Mouse (Mus musculus): ENCODE measurements around the gene Lrrc56. TPM values are rescaled to one million over a fixed set of nuclear protein-coding genes. Genes with fewer than 3 reads are reported as not detected.

Gene Lrrc56
- polyA plus RNA-seq, 1 experiment from 2014 or later: 3.8 TPM

DNA sequence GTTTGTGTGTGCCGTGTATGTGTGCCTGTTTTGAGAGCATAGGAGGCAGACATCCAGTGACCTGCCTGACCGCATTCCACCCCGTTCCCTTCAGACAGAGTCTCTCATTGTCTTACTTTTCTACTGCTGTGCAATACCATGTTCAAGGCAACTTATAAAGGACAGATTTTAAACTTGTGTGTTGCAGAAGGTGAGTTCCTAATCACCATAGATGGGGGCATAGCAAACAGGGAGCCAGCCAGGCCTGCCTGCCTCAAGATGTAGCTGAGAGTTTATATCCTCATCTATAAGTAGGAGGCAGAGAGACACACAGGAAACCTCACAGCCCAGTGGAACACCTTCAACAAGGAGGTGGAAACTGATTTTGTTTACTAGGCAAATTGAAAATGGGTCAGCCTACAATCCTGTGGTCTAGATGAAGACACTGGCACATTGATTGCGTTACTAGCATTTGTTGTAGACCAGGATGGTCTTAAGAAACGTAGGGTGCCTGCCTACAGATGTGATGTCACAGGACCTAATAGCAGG lies 20.6 kb upstream of the Lrrc56 start:
- peak overlapping the region; percentile 45 for H3K4me3 ChIP-seq (ENCODE audit: low read depth, low read length)

GRCm38 (mm10) chr7:141175068-141175467 lies 18.9 kb upstream of the Lrrc56 start:
- Histone ChIP-seq H3K36me3 (ENCODE audit: insufficient read depth) (no peaks in the 10 kb centered on the region), H3K9ac (no peak overlapping the region), H3K4me3 (ENCODE audit: low read depth, low read length) (no peak overlapping the region), H3K9me3 (ENCODE audit: low read depth, low read length) (no peaks in the 10 kb centered on the region), H3K4me1 (ENCODE audit: insufficient read depth) (peaks cover 9% of the 10 kb centered on the region; the same call in 1 of the 2 replicates), H3K4me2 (no peak overlapping the region), H3K27ac (ENCODE audit: low read depth) (no peak overlapping the region), H3K27me3 (ENCODE audit: insufficient read depth, low read length) (no peaks in the 10 kb centered on the region)
- peak; percentile 2; the same call in 1 of the 2 replicates for TF ChIP-seq CTCF (IDR thresholded peaks at IDR 0.05; ENCODE audit: low read depth)
- ATAC-seq (ENCODE audit: insufficient read depth) (no peak), DNase-seq (no peak)
- 85% methylated on average over 4 of the region's 4 CpGs for WGBS

More for the DNA sequence above, 20.6 kb upstream of the Lrrc56 start:
- H3K36me3 ChIP-seq (ENCODE audit: insufficient read depth): no peaks in the 10 kb centered on the region
- DNase-seq (no peak), ATAC-seq (ENCODE audit: insufficient read depth) (no peak)
- H3K9me3 ChIP-seq (ENCODE audit: low read depth, low read length): no peaks in the 10 kb centered on the region
- peak overlapping the region; percentile 89 for H3K27ac ChIP-seq (ENCODE audit: low read depth)
- no peak for TF ChIP-seq CTCF (IDR thresholded peaks at IDR 0.05; ENCODE audit: low read depth)
- peaks cover 13% of the 10 kb centered on the region; the same call in 1 of the 2 replicates for H3K4me1 ChIP-seq (ENCODE audit: insufficient read depth)
- peak overlapping the region; percentile 79 for H3K4me2 ChIP-seq
- WGBS: 67% methylated on average over 5 of the region's 5 CpGs
- no peaks in the 10 kb centered on the region for H3K27me3 ChIP-seq (ENCODE audit: insufficient read depth, low read length)
- H3K9ac ChIP-seq: peak overlapping the region; percentile 69

GRCm38 (mm10) chr7:141176173-141176572 lies 17.8 kb upstream of the Lrrc56 start:
- H3K4me1 ChIP-seq (ENCODE audit: insufficient read depth): peaks cover 9% of the 10 kb centered on the region; the same call in 1 of the 2 replicates
- H3K9me3 ChIP-seq (ENCODE audit: low read depth, low read length): no peaks in the 10 kb centered on the region
- peak; percentile 97 for TF ChIP-seq CTCF (IDR thresholded peaks at IDR 0.05; ENCODE audit: low read depth)
- peak; percentile 97 for DNase-seq
- WGBS: 1% methylated on average over 8 of the region's 8 CpGs
- no peak overlapping the region for H3K4me3 ChIP-seq (ENCODE audit: low read depth, low read length)
- ATAC-seq (ENCODE audit: insufficient read depth): no peak
- H3K9ac ChIP-seq: no peak overlapping the region
- no peaks in the 10 kb centered on the region for H3K27me3 ChIP-seq (ENCODE audit: insufficient read depth, low read length)
- H3K27ac ChIP-seq (ENCODE audit: low read depth): no peak overlapping the region
- no peaks in the 10 kb centered on the region for H3K36me3 ChIP-seq (ENCODE audit: insufficient read depth)
- H3K4me2 ChIP-seq: no peak overlapping the region

DNA sequence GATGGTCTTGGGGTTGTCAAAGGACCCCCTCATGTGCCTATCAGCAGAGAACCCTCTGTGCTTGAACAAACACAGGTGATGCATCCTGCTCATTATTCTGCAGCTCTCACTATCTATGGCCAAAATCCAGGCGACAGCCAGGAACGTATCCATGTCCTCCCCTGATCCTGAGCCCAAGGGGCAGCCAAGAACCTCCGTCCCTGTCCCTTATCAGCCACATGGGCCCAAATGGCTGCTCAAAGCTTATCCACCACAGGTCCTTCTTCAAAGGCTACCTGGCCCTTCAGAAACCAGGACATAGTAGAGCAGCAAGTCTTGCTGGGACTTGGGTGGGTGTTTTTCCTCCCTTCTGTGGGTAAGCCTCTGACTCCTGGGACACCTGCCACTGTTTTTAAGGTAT lies 5.8 kb upstream of the Lrrc56 start:
- no peak for DNase-seq
- 81% methylated on average over 3 of the region's 3 CpGs for WGBS

DNA sequence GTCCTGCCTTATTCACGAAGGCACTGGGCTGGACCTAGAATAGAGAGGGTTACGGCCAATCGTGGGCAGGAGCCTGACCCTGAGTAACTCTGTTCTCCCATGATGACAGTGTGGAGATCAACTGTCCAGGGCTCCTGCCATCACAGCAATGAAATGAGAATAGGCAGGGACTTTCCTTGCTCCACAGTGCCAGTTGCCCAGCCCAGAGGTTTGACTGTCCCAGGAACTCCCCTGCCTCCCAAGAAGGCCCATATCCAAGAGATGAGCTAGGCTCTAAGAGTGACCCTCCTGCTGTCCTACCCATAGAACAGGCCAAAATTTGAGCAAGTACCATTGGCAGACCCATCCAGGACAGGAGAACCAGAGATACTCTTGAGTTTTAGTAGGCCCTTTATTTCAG lies 5.2 kb upstream of the Lrrc56 start:
- Histone ChIP-seq H3K9me3 (ENCODE audit: low read depth, low read length) (no peaks in the 10 kb centered on the region), H3K4me1 (ENCODE audit: insufficient read depth) (peaks cover 10% of the 10 kb centered on the region), H3K4me3 (ENCODE audit: low read depth, low read length) (no peak overlapping the region), H3K4me2 (no peak overlapping the region), H3K36me3 (ENCODE audit: insufficient read depth) (peaks cover 34% of the 10 kb centered on the region), H3K27me3 (ENCODE audit: insufficient read depth, low read length) (no peaks in the 10 kb centered on the region), H3K27ac (ENCODE audit: low read depth) (no peak overlapping the region), H3K9ac (no peak overlapping the region)
- no peak for TF ChIP-seq CTCF (IDR thresholded peaks at IDR 0.05; ENCODE audit: low read depth)
- ATAC-seq (ENCODE audit: insufficient read depth): no peak
- no peak for DNase-seq
- 90% methylated on average over 3 of the region's 3 CpGs for WGBS

More for the DNA sequence above, 5.8 kb upstream of the Lrrc56 start:
- no peak for ATAC-seq (ENCODE audit: insufficient read depth)
- Histone ChIP-seq H3K4me1 (ENCODE audit: insufficient read depth) (peaks cover 10% of the 10 kb centered on the region), H3K4me3 (ENCODE audit: low read depth, low read length) (no peak overlapping the region), H3K27ac (ENCODE audit: low read depth) (no peak overlapping the region), H3K36me3 (ENCODE audit: insufficient read depth) (peaks cover 34% of the 10 kb centered on the region), H3K9ac (no peak overlapping the region), H3K9me3 (ENCODE audit: low read depth, low read length) (no peaks in the 10 kb centered on the region), H3K27me3 (ENCODE audit: insufficient read depth, low read length) (no peaks in the 10 kb centered on the region), H3K4me2 (no peak overlapping the region)
- no peak for TF ChIP-seq CTCF (IDR thresholded peaks at IDR 0.05; ENCODE audit: low read depth)

DNA sequence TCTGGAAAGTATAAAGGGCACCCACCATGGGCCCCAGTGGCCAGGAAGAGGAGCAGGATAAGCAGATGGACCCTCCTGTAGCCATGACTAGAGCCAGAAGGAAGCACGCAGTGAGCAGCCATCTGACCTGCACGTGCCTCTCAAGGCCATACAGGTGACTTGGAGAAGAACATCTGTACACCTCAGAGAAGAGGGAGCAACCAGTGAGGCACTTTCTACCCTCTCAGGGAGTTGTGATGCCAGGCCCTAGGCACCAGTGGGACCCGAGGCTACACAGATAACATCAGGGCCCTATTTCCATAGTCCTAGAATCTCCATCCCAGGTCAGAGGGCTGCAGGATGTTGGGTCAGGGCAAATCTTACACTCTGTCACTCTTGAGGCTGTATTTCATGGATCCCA lies 3.7 kb upstream of the Lrrc56 start:
- TF ChIP-seq CTCF (IDR thresholded peaks at IDR 0.05; ENCODE audit: low read depth): no peak
- no peak overlapping the region for H3K4me2 ChIP-seq
- no peaks in the 10 kb centered on the region for H3K9me3 ChIP-seq (ENCODE audit: low read depth, low read length)
- H3K9ac ChIP-seq: no peak overlapping the region
- ATAC-seq (ENCODE audit: insufficient read depth) (no peak), DNase-seq (no peak)
- H3K36me3 ChIP-seq (ENCODE audit: insufficient read depth): peaks cover 34% of the 10 kb centered on the region
- WGBS: 94% methylated on average over 3 of the region's 3 CpGs
- peaks cover 10% of the 10 kb centered on the region for H3K4me1 ChIP-seq (ENCODE audit: insufficient read depth)
- no peak overlapping the region for H3K27ac ChIP-seq (ENCODE audit: low read depth)
- H3K27me3 ChIP-seq (ENCODE audit: insufficient read depth, low read length): no peaks in the 10 kb centered on the region
- H3K4me3 ChIP-seq (ENCODE audit: low read depth, low read length): no peak overlapping the region

DNA sequence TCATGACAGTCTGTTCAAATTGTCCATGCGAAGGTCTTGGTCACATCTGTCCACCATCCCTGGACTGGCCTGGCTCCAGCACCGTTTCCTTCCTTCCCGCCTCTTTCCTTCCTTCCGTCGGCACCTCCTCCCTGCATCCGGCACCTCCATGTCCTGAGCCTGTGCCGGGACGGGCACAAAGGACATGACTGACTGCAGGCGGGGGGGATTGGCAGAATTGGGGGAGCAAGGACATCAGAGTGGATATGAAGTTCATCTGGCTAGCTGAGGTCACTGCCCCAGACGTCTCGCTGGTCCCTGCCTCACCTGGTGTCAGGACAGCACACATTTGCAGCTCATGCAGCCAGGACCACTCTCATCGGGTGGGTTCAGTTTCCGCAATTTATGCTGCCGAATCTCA lies 2.9 kb upstream of the Lrrc56 start:
- H3K4me3 ChIP-seq (ENCODE audit: low read depth, low read length): no peak overlapping the region
- H3K9me3 ChIP-seq (ENCODE audit: low read depth, low read length): no peaks in the 10 kb centered on the region
- 76% methylated on average over 14 of the region's 14 CpGs for WGBS
- no peak overlapping the region for H3K27ac ChIP-seq (ENCODE audit: low read depth)
- peaks cover 34% of the 10 kb centered on the region for H3K36me3 ChIP-seq (ENCODE audit: insufficient read depth)
- H3K4me2 ChIP-seq: peak overlapping the region; percentile 18; the same call in 1 of the 2 replicates
- no peak for DNase-seq
- ATAC-seq (ENCODE audit: insufficient read depth): no peak
- peaks cover 10% of the 10 kb centered on the region for H3K4me1 ChIP-seq (ENCODE audit: insufficient read depth)
- TF ChIP-seq CTCF (IDR thresholded peaks at IDR 0.05; ENCODE audit: low read depth): no peak
- H3K27me3 ChIP-seq (ENCODE audit: insufficient read depth, low read length): no peaks in the 10 kb centered on the region
- no peak overlapping the region; the same call in 1 of the 2 replicates for H3K9ac ChIP-seq

Measured in lung, embryonic 14.5 days (tissue).